Mouse (Mus musculus) lung, postnatal 0 days (tissue): Measurements from ENCODE around the gene Notch4.

Source experiments
- CTCF ChIP-seq: IDR thresholded peaks from 2 replicates; pipeline ENCODE4 v1.5.1; 2016; ENCODE audit warnings: antibody characterized with exemption, mild to moderate bottlenecking
- EP300 ChIP-seq: IDR thresholded peaks from 2 replicates; pipeline ENCODE4 v1.6.1; 2016; ENCODE audit warnings: antibody characterized with exemption, mild to moderate bottlenecking, control low read depth

- no peak for TF ChIP-seq CTCF
- no peak for TF ChIP-seq EP300
Measured at GRCm38 (mm10) chr17:34567311-34567710, 3.2 kb downstream of the Notch4 start.
